Mouse (Mus musculus) brain, embryonic 14.5 days (tissue): ENCODE measurements around the gene Gm10024. TPM values are rescaled to one million over a fixed set of nuclear protein-coding genes. Genes with fewer than 3 reads are reported as not detected.
"Not testable (repeated sequence)": the region's sequence is repeated elsewhere in the genome, so short reads cannot be mapped to it uniquely, and the experiment has no call there.

Experiments
- DNase-seq: peaks from one replicate; pipeline ENCODE4 v3.0.0-alpha.2; 2011; ENCODE audit warnings: low read depth
- CTCF ChIP-seq: fragments of 200-500 bp; IDR thresholded peaks from 2 replicates; pipeline ENCODE4 v1.5.1; 2012; ENCODE audit warnings: inconsistent platforms, mild to moderate bottlenecking, moderate library complexity, borderline replicate concordance; ENCODE audit not compliant: insufficient read depth, insufficient read length; ENCODE audit errors: extremely low read depth
- POLR2A ChIP-seq: fragments of 200-500 bp; IDR thresholded peaks from 2 replicates; pipeline ENCODE4 v1.6.1; 2012; ENCODE audit warnings: mild to moderate bottlenecking, inconsistent platforms, borderline replicate concordance; ENCODE audit not compliant: poor library complexity, insufficient read depth, insufficient read length, severe bottlenecking; ENCODE audit errors: extremely low read depth
- polyA plus RNA-seq: library from polyadenylated mRNA; depleted of rRNA; stranded (reverse); fragments of >200 nt; gene quantifications from 2 replicates; pipeline ENCODE4 v1.2.3, GENCODE M21; 2012; rRNA removed

Gm10024 gene
- polyA plus RNA-seq: not detected in 2 replicates

DNA sequence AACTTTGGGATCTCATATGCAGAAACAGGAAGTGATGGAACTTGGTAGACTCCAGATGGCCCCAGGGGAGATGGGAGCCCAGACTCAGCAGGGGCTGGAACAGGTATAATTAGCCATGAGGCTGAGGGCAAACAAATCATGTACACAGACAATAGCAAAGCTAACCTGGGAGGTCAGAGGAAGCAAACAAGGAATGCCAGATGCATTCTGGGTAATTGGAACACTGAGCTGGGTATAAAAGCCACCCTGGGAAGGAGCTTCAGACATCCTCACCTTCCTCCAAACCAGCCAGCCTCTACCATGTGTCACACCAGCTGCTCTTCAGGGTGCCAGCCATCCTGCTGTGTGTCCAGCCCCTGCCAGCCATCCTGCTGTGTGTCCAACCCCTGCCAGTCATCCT lies at the start of gene Gm10024:
Gene Gm10024 (plus strand): TSS at position 301 of the 400 bp plus-strand sequence.
- DNase-seq: not testable (repeated sequence)

GRCm38 (mm10) chr10:77663949-77664665 lies 47.1 kb upstream of the Gm10024 start:
- no peak for TF ChIP-seq CTCF
- TF ChIP-seq POLR2A: no peak
- no peak for DNase-seq

- no peak for DNase-seq
- no peak for TF ChIP-seq POLR2A
- TF ChIP-seq CTCF: no peak
Observed at GRCm38 (mm10) chr10:77666342-77666741, 44.9 kb upstream of the Gm10024 start.

DNA sequence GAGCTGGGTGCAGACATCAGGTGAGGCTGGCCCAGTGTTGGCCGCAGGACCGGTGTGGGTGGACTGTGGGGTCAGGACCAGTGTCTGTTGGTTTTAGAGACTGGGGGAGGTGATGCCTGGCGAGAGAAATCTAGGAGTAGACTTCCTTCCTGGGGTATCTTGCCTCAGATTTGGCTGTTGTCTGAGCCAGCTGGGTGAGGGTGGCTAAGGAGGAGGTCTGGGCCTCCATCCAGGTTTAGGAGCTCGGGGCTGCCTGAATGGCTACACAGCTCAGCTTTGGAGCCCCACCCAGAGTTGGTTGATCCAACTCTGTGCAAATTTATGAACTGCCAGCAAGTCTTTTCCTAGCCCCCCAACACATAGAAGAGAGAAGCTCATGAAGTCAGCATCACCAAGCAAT lies 43.9 kb upstream of the Gm10024 start:
- no peak for TF ChIP-seq CTCF
- no peak for DNase-seq

DNA sequence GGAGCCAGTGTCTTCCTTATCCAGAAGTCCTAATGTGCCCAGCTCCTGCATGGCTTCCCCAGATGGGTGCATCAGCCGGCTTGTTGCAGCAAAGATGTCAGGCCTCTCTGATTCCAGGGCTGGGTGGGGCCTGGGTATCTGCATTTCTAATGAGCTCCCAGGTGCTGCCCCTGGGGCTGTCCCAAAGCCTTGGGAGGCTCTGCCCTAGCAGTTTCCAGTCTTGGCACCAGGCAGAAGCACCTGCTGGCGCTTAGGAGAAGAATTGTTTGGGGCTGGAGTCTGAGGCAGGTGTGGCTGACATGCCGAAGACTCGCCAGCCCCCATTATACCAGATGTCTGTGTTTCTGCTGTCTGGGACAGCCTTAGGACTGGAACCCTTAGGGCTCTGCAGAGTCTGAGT lies 40.5 kb upstream of the Gm10024 start:
- DNase-seq: no peak
- no peak for TF ChIP-seq POLR2A
- no peak for TF ChIP-seq CTCF

- no peak for TF ChIP-seq CTCF
- TF ChIP-seq POLR2A: no peak
- no peak for DNase-seq
Observed at GRCm38 (mm10) chr10:77671519-77671918, 39.7 kb upstream of the Gm10024 start.

DNA sequence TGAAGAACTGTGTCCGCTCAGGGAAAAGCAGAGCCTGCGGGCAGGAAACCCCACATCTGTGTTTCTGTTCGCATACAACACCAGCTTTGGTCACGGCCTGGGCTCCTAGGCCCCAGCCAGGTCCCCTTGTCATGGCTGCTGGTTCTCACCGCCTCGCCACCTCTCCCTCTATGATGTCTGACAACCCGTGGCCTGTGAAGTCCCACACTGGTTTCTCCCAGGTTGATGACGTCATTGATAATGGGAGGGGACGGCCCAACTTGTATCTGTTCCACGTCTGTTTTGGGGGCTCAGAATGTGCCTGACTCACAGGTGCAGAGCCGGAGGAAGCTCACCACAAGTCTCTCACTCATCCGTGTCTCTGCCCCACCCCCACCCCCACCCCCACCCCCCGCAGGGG lies 37.5 kb upstream of the Gm10024 start:
- no peak for DNase-seq

GRCm38 (mm10) chr10:77677562-77677961 lies 33.7 kb upstream of the Gm10024 start:
- peak; percentile 76 for DNase-seq
- no peak for TF ChIP-seq CTCF
- TF ChIP-seq POLR2A: no peak

More for the DNA sequence above, 37.5 kb upstream of the Gm10024 start:
- TF ChIP-seq POLR2A (no peak), CTCF (no peak)

GRCm38 (mm10) chr10:77682994-77683393 lies 28.3 kb upstream of the Gm10024 start:
- TF ChIP-seq POLR2A (no peak), CTCF (no peak)
- no peak for DNase-seq

DNA sequence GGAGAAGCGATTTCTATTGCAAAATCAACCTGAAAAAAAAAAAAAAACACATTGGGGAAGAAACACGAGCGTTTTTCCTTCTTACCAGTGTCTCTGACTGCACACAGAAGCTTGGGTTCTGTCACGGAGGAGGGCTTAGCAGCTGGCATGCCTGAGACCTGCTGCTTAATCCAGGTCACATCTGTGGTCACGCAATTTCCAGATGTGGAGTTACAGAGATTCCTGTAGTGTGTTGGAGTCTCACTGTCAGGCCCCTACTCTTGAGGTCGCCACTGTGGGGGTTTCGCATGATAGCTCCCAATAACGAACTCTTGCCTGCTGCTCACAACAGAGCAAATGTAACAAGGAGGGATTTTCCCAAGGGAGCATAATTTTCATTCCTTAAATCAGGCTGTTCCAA lies 27.1 kb upstream of the Gm10024 start:
- DNase-seq: no peak

GRCm38 (mm10) chr10:77685895-77686664 lies 25.2 kb upstream of the Gm10024 start, which contains the start of gene Tspear:
Gene Tspear, plus strand, starts transcription at chr10:77686569.
- no peak for TF ChIP-seq POLR2A
- TF ChIP-seq CTCF: no peak
- DNase-seq: no peak

More for the DNA sequence above, 27.1 kb upstream of the Gm10024 start:
- no peak for TF ChIP-seq CTCF
- TF ChIP-seq POLR2A: no peak

- DNase-seq: no peak
- TF ChIP-seq CTCF (no peak), POLR2A (no peak)
Observed at GRCm38 (mm10) chr10:77687021-77687420, 24.2 kb upstream of the Gm10024 start.

DNA sequence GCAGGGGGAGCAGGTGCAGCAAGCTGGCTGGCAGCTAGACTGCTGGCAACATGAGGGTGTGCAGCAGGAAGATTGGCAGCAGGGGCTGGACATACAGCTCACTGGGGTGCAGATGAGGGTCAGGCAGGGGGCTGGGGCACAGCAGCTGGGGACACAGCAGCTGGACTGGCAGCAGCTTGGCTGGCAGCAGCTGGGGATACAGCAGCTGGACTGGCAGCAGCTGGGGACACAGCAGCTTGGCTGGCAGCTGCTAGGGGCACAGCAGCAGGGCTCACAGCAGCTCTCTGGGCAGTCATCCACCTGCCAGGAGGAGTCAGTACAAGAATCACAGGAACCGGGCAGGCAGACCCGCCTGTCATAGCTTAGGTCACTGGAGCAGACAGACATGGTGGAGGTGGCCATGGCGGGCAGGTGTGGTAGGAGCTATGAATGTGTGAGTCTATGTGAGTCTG lies 20.9 kb upstream of the Gm10024 start, which contains the start of gene Gm19402:
Gene Gm19402 (minus strand): TSS at position 402 of the 452 bp plus-strand sequence.
- DNase-seq: not testable (repeated sequence)

DNA sequence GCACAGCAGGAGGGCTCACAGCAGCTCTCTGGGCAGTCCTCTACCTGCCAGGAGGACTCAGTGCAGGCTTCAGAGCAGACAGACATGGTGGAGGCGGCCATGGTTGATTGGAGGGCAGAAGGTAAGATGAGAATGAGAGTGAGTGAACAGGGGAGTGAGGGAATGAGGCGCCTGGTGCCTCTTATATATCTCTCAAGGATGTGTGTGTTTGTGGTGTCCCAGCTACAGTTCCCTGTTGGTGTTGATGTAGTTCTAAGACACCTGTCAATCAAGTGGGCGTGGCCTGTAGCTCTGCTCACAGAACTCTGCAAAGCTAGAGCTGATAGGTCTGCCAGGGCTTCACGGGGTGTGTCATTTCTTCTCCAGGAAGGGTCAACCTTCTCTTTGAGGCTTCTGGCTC lies 14.1 kb upstream of the Gm10024 start, which contains the start of gene Gm9508:
Gene Gm9508 (minus strand): TSS at position 101 of the 400 bp plus-strand sequence.
- TF ChIP-seq POLR2A: no peak
- TF ChIP-seq CTCF: no peak

GRCm38 (mm10) chr10:77706326-77706725 lies 4.9 kb upstream of the Gm10024 start, which contains the start of gene Gm10272:
Gene Gm10272, plus strand, starts transcription at chr10:77706626.
- TF ChIP-seq CTCF (no peak), POLR2A (no peak)
- DNase-seq: no peak

More for the DNA sequence above, 14.1 kb upstream of the Gm10024 start, which contains the start of gene Gm9508:
- no peak for DNase-seq
